Mouse (Mus musculus) hindbrain, embryonic 13.5 days (tissue): ENCODE results near the gene Tor1a. TPM values are rescaled to one million over a fixed set of nuclear protein-coding genes. Genes with fewer than 3 reads are reported as not detected.
"Not testable (repeated sequence)": the region's sequence is repeated elsewhere in the genome, so short reads cannot be mapped to it uniquely, and the experiment has no call there.

Experiments used
- ATAC-seq: fragments of 200-750 bp; cut with Nextera tagmentation; 2 replicates; pipeline ENCODE4 v1.8.0; 2017; ENCODE audit warnings: moderate TSS enrichment; ENCODE audit not compliant: low FRiP score
- H3K27ac ChIP-seq: fragments of 300-500 bp; sonication (generic); 2 replicates; pipeline ENCODE4 v1.5.1; 2015; ENCODE audit warnings: inconsistent platforms, mild to moderate bottlenecking, moderate library complexity
- H3K27me3 ChIP-seq: fragments of 300-500 bp; sonication (generic); 2 replicates; pipeline ENCODE4 v1.6.1; 2015; ENCODE audit warnings: mild to moderate bottlenecking, inconsistent platforms
- H3K36me3 ChIP-seq: fragments of 300-500 bp; sonication (generic); 2 replicates; pipeline ENCODE4 v1.6.1; 2015; ENCODE audit warnings: mild to moderate bottlenecking, inconsistent platforms
- H3K4me1 ChIP-seq: fragments of 300-500 bp; sonication (generic); replicated peaks from 2 replicates; pipeline ENCODE4 v1.6.1; 2015; ENCODE audit warnings: inconsistent platforms
- H3K4me2 ChIP-seq: fragments of 300-500 bp; sonication (generic); 2 replicates; pipeline ENCODE4 v1.6.1; 2015; ENCODE audit warnings: inconsistent platforms, mild to moderate bottlenecking, moderate library complexity
- H3K4me3 ChIP-seq: fragments of 300-500 bp; sonication (generic); 2 replicates; pipeline ENCODE4 v1.5.1; 2015; ENCODE audit warnings: mild to moderate bottlenecking, inconsistent platforms
- H3K9ac ChIP-seq: fragments of 300-500 bp; sonication (generic); 2 replicates; pipeline ENCODE4 v1.6.1; 2015; ENCODE audit warnings: mild to moderate bottlenecking, inconsistent platforms
- H3K9me3 ChIP-seq: fragments of 300-500 bp; sonication (generic); 2 replicates; pipeline ENCODE4 v1.6.1; 2016; ENCODE audit warnings: inconsistent platforms
- WGBS: fragments of 180-500 bp; shearing (Covaris S2); methylation state at CpG from one replicate; pipeline ENCODE4 v1.1.7; 2015; 5-methylcytosine and 5-hydroxymethylcytosine counted together
- polyA plus RNA-seq: library from polyadenylated mRNA; unstranded; fragments of >200 nt; fragmentation: Nextera tagmentation; extraction: Ambion mirVana; gene quantifications from 2 replicates; pipeline ENCODE4 v1.2.1, GENCODE M21; 2015

The Tor1a gene
- polyA plus RNA-seq, 1 experiment from 2014 or later = 90.8 TPM

DNA sequence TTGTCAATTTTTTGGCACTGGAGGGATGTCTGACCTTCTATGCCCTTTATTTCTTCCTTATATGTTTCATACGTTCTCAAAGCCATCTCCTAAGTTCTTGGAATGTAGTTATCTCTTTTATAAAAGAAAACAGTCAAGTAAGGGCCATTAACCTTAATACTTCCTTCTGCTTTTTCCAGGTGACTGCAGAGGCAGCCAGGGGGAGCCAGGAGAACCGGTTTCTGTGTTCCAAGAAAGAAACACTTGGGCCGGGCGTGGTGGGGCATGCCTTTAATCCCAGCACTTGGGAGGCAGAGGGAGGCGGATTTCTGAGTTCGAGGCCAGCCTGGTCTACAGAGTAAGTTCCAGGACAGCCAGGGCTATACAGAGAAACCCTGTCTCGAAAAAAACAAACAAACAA lies 25.6 kb downstream of the Tor1a start:
- H3K9ac ChIP-seq, H3K4me3 ChIP-seq, ATAC-seq, H3K36me3 ChIP-seq, H3K4me1 ChIP-seq, H3K27ac ChIP-seq, H3K9me3 ChIP-seq, H3K27me3 ChIP-seq, H3K4me2 ChIP-seq: not testable (repeated sequence)
- 62% methylated on average over 7 of the region's 7 CpGs for WGBS

DNA sequence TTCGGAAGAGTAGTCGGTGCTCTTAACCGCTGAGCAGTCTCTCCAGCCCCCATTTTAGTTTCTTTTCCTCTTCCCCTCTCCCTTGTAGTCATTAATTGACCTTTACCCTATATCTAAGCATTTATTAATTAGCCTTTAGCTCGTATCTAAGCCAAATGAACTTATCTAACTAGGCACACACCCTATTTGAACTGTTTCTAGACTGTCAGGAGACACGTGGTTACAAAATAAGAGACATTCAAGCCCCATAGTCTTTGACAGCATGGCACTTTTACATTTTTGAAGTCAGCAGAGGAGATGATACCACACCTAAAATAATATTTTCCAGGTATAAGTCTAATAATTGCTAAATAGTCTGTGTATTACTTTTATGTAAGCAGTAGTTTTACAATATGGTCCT lies 26.1 kb downstream of the Tor1a start:
- no peak for ATAC-seq
- Histone ChIP-seq H3K4me2 (no peak overlapping the region), H3K9ac (no peak overlapping the region), H3K4me1 (no peaks in the 10 kb centered on the region), H3K9me3 (no peaks in the 10 kb centered on the region), H3K36me3 (no peaks in the 10 kb centered on the region), H3K4me3 (no peak overlapping the region), H3K27me3 (no peaks in the 10 kb centered on the region), H3K27ac (no peak overlapping the region)
- 93% methylated on average over 5 of the region's 5 CpGs for WGBS

DNA sequence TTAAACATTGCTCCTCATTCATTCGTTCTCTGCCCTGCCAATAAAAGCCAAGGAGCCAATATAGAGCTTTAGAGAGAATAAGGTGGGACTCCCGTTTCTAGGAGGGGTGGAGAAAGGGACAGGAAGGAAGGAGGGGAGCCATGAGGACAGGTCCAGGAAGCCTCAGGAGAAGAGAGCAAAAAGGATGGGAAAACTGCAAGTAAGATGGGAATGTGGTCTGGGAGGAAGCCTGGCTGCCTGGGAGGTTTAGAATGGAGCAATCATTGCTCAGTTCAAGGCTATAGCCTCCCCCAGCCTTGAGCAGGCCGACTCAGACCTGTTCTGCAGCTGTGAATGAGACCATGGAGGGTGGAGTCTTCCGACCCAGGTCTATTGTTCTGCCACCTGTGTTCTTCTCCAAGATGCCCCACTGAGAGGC lies 29.1 kb downstream of the Tor1a start:
- H3K36me3 ChIP-seq = no peaks in the 10 kb centered on the region
- H3K9me3 ChIP-seq = no peaks in the 10 kb centered on the region
- no peak for ATAC-seq
- peaks cover 6% of the 10 kb centered on the region; the same call in 1 of the 2 replicates for H3K27me3 ChIP-seq
- H3K9ac ChIP-seq = no peak overlapping the region
- no peak overlapping the region for H3K4me2 ChIP-seq
- WGBS = 52% methylated on average over 4 of the region's 4 CpGs
- H3K4me3 ChIP-seq = no peak overlapping the region
- no peak overlapping the region for H3K27ac ChIP-seq
- no peaks in the 10 kb centered on the region for H3K4me1 ChIP-seq

DNA sequence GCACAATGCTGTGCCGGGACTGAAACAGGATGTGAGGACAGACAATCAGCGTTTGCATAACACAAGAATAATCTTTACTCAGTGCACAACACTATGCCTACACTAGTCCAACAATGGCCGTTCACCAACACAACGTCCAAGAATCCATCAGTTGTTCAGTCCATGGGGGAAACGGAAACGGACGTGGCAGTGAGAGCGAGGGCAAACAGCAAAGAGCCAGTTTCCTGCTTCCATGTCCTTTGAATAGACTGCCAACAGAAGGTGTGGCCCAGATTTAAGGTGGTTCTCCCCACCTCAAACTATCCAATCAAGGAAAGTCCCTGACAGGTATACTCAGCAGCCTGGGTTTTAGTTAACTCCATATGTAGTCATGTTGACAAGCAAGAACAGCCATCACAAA lies 30.0 kb downstream of the Tor1a start:
- Histone ChIP-seq H3K4me2 (no peak overlapping the region), H3K27ac (no peak overlapping the region), H3K9ac (no peak overlapping the region), H3K27me3 (peaks cover 6% of the 10 kb centered on the region; the same call in 1 of the 2 replicates), H3K9me3 (no peaks in the 10 kb centered on the region), H3K36me3 (no peaks in the 10 kb centered on the region), H3K4me1 (no peaks in the 10 kb centered on the region), H3K4me3 (no peak overlapping the region)
- ATAC-seq = no peak
- 86% methylated on average over 8 of the region's 8 CpGs for WGBS

DNA sequence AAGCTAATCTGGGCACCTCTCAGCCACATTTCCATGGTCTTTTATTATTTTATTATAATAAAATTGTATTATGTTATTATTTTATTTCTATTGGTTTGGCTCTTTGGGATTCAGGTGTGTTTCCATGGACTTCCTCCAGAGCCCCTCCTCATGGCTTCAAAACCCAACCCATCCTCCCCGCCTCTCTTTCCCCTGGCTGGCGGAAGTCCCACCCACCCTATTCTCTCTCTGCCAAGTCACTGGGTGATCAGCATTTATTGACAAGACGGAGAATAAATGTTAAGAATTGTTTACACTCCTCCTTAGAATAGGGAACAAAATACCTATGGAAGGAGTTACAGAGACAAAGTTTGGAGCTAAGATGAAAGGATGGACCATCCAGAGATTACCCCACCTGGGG lies 30.9 kb downstream of the Tor1a start:
- H3K27ac ChIP-seq = no peak overlapping the region
- H3K4me1 ChIP-seq = no peaks in the 10 kb centered on the region
- ATAC-seq = no peak
- WGBS = 81% methylated on average over 3 of the region's 3 CpGs
- H3K9me3 ChIP-seq = no peaks in the 10 kb centered on the region
- H3K36me3 ChIP-seq = no peaks in the 10 kb centered on the region
- no peak overlapping the region for H3K9ac ChIP-seq
- H3K4me3 ChIP-seq = no peak overlapping the region
- peaks cover 6% of the 10 kb centered on the region; the same call in 1 of the 2 replicates for H3K27me3 ChIP-seq
- no peak overlapping the region for H3K4me2 ChIP-seq

DNA sequence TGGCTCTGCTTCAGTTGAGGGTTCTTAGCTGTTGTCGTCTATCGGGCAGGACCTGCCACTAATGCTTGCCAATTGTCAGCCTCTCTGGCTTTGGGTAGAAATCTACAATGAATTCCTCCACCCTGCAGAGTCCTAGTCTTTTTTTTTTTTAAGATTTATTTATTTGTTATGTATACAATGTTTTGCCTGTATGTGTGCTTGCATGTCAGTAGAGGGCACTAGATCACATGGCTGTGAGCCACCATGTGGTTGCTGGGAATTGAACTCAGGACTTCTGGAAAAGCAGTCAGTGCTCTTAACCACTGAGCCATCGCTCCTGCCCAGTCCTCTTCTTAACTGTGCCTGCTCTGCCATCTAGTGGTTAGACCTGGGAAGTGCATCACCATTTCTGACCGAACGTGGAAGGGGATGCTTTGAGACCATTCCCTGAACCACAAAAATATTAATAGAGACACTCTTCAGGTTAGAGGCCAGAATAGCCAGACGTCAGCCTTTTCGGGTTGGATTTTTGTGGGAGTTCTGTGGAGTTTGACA lies 33.7 kb downstream of the Tor1a start:
- H3K4me2 ChIP-seq = no peak overlapping the region
- no peaks in the 10 kb centered on the region for H3K9me3 ChIP-seq
- peaks cover 10% of the 10 kb centered on the region for H3K4me1 ChIP-seq
- H3K4me3 ChIP-seq = no peak overlapping the region
- 20% methylated on average over 7 of the region's 7 CpGs for WGBS
- ATAC-seq = no peak
- H3K36me3 ChIP-seq = no peaks in the 10 kb centered on the region
- no peak overlapping the region for H3K27ac ChIP-seq
- H3K9ac ChIP-seq = no peak overlapping the region
- H3K27me3 ChIP-seq = peaks cover 6% of the 10 kb centered on the region; the same call in 1 of the 2 replicates

DNA sequence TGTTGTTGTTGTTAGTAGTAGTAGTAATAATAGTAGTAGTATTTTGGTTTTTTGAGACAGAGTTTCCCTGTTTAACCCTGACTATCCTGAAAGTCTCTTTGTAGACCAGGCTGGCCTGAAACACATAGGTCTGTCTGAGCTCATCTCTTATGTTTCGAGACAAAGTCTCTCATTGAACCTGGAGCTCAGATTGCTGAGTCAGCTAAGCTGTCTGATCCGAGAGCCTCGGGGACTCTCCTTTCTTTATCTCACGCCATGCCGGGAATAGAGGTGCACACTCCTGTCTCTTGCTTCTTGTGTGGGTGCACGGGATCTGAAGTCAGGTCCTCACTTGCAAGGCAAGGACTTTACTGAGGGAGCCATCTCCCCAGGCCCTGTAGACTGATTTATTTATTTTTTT lies 34.7 kb downstream of the Tor1a start:
- H3K4me2 ChIP-seq = no peak overlapping the region
- 66% methylated on average over 6 of the region's 6 CpGs for WGBS
- no peak overlapping the region for H3K27ac ChIP-seq
- no peaks in the 10 kb centered on the region for H3K9me3 ChIP-seq
- H3K27me3 ChIP-seq = peaks cover 6% of the 10 kb centered on the region; the same call in 1 of the 2 replicates
- H3K36me3 ChIP-seq = no peaks in the 10 kb centered on the region
- no peak overlapping the region for H3K9ac ChIP-seq
- no peak for ATAC-seq
- no peak overlapping the region for H3K4me3 ChIP-seq
- peaks cover 16% of the 10 kb centered on the region for H3K4me1 ChIP-seq

DNA sequence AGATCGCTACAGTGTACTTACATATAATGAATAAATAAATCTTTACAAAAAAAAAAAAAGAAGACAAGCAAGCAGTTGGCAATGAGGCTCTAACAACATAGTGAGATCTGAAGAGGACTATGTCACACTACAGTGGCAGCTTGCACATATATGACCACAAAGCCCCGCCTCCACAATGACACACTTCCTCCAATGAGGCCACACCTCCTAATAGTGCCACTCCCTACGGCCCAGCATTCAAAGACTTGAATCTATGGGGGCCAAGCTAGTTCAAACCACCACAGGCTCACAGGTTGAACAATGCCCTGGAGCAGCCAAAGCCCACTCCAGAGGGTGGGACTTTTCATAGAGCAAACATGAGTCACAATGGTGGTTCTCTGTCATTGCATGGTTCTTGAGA lies 35.8 kb downstream of the Tor1a start:
- Histone ChIP-seq H3K36me3 (no peaks in the 10 kb centered on the region), H3K9ac (no peak overlapping the region), H3K27me3 (peaks cover 6% of the 10 kb centered on the region; the same call in 1 of the 2 replicates), H3K4me3 (no peak overlapping the region), H3K4me1 (peaks cover 16% of the 10 kb centered on the region), H3K9me3 (no peaks in the 10 kb centered on the region), H3K27ac (no peak overlapping the region), H3K4me2 (no peak overlapping the region)
- no peak for ATAC-seq
- WGBS = 86% methylated on average over 3 of the region's 3 CpGs

DNA sequence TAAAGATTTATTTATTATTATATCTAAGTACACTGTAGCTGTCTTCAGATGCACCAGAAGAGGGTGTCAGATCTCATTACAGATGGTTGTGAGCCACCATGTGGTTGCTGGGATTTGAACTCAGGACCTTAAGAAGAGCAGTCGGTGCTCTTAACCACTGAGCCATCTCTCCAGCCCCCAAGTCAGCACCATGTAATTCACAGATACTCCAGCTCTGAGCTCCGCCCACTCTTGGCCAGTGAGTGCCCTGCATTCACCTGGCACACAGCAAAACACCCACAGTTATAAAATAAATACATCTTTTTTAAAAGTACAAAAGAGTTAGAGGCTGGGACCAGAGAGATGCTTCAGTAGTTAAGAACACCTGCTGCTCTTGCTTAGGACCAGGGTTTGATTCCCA lies 36.9 kb downstream of the Tor1a start:
- not testable (repeated sequence) for H3K4me2 ChIP-seq, H3K27me3 ChIP-seq, H3K9ac ChIP-seq, ATAC-seq, H3K9me3 ChIP-seq, H3K4me3 ChIP-seq, H3K36me3 ChIP-seq, H3K27ac ChIP-seq
- peaks cover 16% of the 10 kb centered on the region for H3K4me1 ChIP-seq
- WGBS = 80% methylated on average over 2 of the region's 2 CpGs

DNA sequence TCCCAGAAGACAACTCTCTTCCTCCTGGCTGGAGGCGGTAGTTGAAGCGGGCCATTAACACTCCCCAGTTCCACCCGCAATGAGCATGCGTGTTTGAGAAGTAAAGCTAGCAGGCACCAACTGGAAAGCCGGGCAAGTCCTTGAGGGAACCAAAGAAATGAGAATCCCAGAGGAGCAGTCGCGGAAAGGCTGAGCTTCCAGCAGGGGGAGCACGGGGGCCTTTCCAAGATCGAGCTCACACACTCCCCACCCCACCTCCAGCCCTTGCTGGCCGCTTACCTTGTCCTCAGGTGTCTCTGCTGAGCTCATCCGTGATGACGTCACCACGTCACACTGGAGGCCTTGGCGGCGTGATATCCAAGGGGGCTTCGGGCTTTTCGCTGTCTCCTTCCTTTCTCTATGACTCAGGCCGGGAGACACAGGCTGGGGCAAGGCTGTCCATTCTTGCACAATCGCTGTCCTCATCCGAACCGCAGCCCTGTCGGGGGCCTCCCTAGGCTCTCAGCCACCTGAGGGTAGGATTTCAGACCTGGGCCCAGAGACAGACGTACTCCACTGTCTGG lies 38.2 kb downstream of the Tor1a start, which contains the start of gene Ptges:
Ptges (minus strand) TSS at position 381 of the 563 bp plus-strand sequence.
- WGBS = 1% methylated on average over 23 of the region's 23 CpGs

DNA sequence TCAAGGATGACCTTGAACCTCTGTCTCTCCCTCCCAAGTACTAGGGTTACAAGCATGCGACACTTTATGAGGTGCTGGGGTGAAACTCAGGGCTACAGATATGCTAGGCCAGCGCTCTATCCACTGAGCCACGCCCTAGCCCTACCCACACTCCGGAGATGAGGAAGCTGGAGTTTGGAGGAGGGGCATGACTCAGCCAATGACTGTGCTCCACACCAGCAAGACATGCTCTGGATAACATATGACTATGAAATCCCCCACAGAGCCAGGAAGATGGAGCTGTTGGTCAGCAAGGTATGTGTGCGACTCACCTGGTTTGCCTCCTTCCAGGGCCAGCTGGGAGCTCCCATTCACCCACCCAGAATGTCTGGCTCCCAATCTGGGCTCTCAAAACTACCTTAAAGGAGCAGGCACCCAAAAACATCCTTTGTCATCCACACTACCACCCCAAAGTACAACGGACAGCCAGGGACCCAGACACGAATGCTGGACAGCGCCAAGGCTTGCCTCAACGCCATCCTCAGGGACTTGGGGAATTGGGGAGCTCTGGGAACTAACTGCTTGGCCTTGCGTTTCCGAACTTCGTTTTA lies 38.7 kb downstream of the Tor1a start:
- Histone ChIP-seq H3K9me3 (no peaks in the 10 kb centered on the region), H3K4me1 (peaks cover 16% of the 10 kb centered on the region), H3K4me2 (peak overlapping the region; percentile 61), H3K4me3 (peak overlapping the region; percentile 35), H3K27ac (0 out of 2 replicates have a peak overlapping the region, but pooled peaks have one; percentile 8), H3K9ac (no peak overlapping the region), H3K36me3 (no peaks in the 10 kb centered on the region), H3K27me3 (no peaks in the 10 kb centered on the region)
- 30% methylated on average over 12 of the region's 12 CpGs for WGBS
- ATAC-seq = no peak

More for the DNA sequence above, 38.2 kb downstream of the Tor1a start, which contains the start of gene Ptges:
- Histone ChIP-seq H3K27me3 (peaks cover 2% of the 10 kb centered on the region; the same call in 1 of the 2 replicates), H3K4me2 (peak within 1 kb of the TSS; percentile 61), H3K9me3 (no peaks in the 10 kb centered on the region), H3K9ac (peak within 1 kb of the TSS; percentile 72), H3K4me3 (peak within 1 kb of the TSS; percentile 35), H3K36me3 (no peaks in the 10 kb centered on the region), H3K27ac (peak within 1 kb of the TSS; percentile 62; the same call in 1 of the 2 replicates), H3K4me1 (peaks cover 16% of the 10 kb centered on the region)
- ATAC-seq = peak; percentile 78

DNA sequence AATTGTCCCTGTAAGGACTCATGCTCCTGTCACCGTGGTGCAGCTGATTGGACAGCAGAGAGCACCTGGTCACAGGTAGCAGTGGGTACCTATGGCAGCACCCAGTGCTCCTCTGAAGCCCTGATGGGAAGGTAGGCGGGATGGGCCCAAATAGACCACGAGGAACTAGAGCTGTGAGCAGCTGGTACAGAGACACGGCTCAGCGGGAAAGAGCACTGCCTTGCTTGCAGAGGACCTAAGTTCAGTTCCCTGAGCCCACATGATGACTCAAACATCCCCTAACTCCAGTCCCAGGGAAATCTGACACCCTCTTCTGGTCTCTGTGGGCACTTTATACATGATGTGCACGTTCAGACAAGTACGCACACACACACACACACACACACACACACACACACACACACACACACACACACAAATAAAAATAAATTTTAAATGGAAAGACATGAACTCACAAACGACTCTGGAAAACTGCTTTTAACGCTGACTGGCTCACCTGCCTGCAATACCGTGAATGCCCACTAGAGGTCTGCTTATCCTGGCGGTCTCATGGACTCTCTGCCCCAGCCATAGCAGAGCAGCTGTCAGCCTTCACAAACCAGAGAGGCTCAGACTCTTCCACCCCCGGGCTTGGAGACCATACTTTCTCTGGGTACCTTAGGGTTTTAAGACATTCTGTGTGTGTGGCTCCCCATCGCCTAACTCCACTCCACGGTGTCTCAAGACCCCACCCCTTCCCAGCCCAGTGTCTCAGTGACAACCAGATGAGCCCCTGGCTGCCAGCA lies 39.7 kb downstream of the Tor1a start:
- no peak overlapping the region for H3K4me3 ChIP-seq
- no peak overlapping the region for H3K27ac ChIP-seq
- no peaks in the 10 kb centered on the region for H3K27me3 ChIP-seq
- 24% methylated on average over 14 of the region's 14 CpGs for WGBS
- peaks cover 16% of the 10 kb centered on the region for H3K4me1 ChIP-seq
- no peak overlapping the region for H3K9ac ChIP-seq
- no peak overlapping the region for H3K4me2 ChIP-seq
- H3K36me3 ChIP-seq = no peaks in the 10 kb centered on the region
- peak; percentile 60; the same call in 1 of the 2 replicates for ATAC-seq
- no peaks in the 10 kb centered on the region for H3K9me3 ChIP-seq
